Mouse (Mus musculus): ENCODE measurements around the gene Idua.

- TF ChIP-seq MAFK (IDR thresholded peaks at IDR 0.05; ENCODE audit: insufficient read depth, low read depth, low read length) (no peak), CHD2 (IDR thresholded peaks at IDR 0.05; ENCODE audit: low read depth, low read length) (no peak), ZC3H11A (IDR thresholded peaks at IDR 0.05; ENCODE audit: borderline replicate concordance, low read depth, low read length) (no peak)
Observed at GRCm38 (mm10) chr5:108655381-108655780, 4.8 kb upstream of the Idua start.

All from ES-E14 (cell line).